Mouse (Mus musculus) ovary, postnatal 14 days (tissue): ENCODE results near the gene Fignl1.
A peak's percentile ranks its signal among the peaks of the same experiment; 100 is the strongest.

Experiments used
- DNase-seq: peaks from one replicate; pipeline ENCODE4 v3.0.0; 2022; ENCODE audit warnings: low spot score

The Fignl1 gene

GRCm38 (mm10) chr11:11809404-11810175 lies 828 bp upstream of the Fignl1 start:
- no peak for DNase-seq

DNA sequence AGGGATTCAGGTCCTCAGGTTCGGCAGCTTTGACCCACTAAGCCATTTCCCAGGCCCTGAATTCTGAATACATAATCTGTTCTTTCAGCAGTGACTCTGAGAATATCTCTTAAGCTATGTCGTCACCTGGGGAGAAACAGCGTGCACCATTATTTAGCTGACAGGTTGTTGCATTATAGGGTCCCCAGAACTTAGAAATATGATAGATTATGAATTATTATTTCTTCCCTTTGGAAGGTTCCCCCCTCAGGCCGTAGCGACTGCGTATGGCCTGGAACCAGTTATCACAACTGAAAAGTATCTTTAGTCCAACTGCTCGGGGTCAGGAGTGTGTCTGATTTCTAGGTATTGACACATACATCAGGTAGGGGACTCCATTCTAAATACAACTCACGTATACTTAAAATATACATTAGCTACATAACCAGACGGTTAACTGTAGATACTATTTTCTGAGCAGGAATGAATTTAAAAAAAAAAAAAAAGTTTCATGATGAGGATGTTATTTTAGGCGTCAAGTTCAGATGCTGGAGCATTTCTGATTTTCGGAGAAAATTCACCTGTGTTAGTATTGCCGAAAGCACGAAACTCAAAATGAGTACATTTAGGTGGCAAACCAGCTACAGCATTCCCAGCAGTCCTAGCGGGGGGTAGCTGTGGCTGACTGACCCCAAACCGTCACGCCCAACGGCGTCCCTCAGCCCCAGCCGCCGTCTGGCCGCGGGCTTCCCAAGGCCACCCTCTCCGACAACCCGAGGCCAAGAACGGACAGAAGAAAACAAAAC lies 535 bp downstream of the Fignl1 start:
- no peak for DNase-seq

- DNase-seq: no peak
Observed at GRCm38 (mm10) chr11:11805951-11806350, 2.8 kb downstream of the Fignl1 start.

DNA sequence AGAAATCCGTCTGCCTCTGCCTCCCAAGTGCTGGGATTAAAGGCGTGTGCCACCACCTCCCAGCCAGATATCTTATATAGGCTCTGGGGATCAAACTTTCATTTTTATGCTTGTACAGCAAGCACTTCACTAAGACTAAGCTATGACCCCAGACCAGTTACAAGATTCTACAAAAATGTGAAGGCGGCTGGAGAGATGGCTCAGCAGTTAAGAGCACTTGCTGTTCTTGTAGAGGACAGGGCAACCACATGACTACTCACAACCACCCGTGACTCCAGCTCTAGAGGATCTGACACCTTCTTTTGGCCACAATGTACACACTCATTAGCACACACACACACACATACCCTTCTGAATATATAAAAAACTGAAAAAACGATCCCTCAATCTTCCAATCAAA lies 4.3 kb downstream of the Fignl1 start:
- DNase-seq: no peak

- DNase-seq: no peak
Observed at GRCm38 (mm10) chr11:11801067-11801466, 7.7 kb downstream of the Fignl1 start.

GRCm38 (mm10) chr11:11800304-11800703 lies 8.5 kb downstream of the Fignl1 start:
- no peak for DNase-seq

DNA sequence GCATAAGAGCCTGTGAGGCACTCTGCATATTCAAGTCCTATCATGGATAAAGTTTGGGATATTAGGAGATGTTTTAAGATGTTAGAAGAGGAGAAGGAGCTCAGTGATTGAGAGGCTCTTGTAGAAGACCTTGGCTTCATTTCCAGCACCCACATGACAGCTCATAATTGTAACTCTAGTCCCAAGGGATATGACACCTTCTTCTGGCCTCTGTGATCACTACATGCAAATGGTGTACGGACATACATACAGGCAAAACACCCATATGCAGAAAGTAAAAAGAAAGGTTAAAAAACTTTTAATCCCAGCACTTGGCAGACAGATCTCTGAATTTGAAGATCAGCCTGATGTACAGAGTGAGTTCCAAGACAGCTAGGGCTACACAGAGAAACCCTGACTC lies 10.1 kb downstream of the Fignl1 start:
- no peak for DNase-seq

DNA sequence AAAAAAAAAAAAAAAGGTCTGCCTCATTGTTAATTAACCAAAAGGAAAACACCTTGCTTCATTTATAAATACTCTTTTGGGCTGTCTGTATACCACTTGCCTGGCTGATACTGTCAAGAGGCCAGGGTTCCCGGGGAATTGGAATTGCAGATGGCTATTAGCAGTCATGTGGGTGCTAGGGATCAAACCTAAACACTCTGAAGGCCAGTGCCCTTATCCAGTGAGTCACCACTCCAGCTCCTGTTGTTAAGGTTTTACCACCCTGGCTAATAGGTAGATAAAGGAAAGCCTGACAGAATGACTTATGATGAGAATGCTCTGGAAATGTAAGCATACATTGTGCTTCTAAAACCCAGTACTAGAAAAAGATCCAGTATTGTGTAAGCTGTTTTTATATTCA lies 14.1 kb downstream of the Fignl1 start:
- DNase-seq: no peak

- peak; percentile 75 for DNase-seq
Observed at GRCm38 (mm10) chr11:11788521-11788974, 20.2 kb downstream of the Fignl1 start.

- no peak for DNase-seq
Observed at GRCm38 (mm10) chr11:11785457-11785856, 23.3 kb downstream of the Fignl1 start.

DNA sequence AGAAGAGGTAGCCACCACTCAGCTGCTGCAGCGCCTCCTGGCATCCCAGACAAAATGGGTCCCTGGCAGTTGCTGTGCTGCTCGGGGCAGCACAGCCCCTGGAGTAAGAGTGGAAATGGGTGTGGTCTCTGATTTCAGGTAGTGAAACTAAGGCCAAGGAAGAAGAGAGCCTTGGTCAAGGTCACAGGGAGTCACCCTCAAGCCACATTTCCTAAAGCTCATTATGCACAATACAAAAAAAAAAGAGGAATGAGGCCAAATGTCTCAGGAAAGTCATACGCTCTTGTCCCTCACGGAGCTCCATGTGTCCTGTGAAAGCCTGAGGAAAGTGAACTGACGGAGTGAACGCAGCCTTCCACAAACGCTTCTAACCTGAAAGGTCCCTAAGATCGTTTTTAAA lies 27.0 kb downstream of the Fignl1 start:
- no peak for DNase-seq

DNA sequence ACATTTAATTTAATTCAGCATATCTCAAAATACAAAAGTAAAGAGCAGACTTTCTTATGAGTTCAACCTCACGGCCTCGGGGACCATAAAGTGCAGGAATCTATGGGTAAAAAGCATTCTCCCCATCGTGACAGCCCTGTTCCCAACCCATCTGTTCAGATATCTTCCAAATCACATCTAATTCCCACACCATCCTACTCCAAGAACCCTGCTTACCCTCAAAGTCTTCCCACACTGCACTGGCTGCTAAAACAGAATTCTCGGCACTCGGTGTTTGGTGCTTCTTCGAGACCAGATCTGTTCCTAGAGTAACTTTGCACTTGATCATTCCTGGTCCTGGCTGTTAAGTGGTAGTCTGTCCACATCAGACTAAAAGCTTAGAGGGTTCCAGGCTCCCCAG lies 30.4 kb downstream of the Fignl1 start:
- DNase-seq: no peak

GRCm38 (mm10) chr11:11777796-11778195 lies 31.0 kb downstream of the Fignl1 start:
- DNase-seq: no peak

- DNase-seq: no peak
Observed at GRCm38 (mm10) chr11:11777246-11777645, 31.5 kb downstream of the Fignl1 start.

- no peak for DNase-seq
Observed at GRCm38 (mm10) chr11:11776822-11777174, 32.0 kb downstream of the Fignl1 start.

- DNase-seq: no peak
Observed at GRCm38 (mm10) chr11:11776071-11776821, 32.5 kb downstream of the Fignl1 start.

GRCm38 (mm10) chr11:11774893-11775292 lies 33.9 kb downstream of the Fignl1 start:
- DNase-seq: no peak

GRCm38 (mm10) chr11:11774384-11774783 lies 34.4 kb downstream of the Fignl1 start:
- DNase-seq: no peak

DNA sequence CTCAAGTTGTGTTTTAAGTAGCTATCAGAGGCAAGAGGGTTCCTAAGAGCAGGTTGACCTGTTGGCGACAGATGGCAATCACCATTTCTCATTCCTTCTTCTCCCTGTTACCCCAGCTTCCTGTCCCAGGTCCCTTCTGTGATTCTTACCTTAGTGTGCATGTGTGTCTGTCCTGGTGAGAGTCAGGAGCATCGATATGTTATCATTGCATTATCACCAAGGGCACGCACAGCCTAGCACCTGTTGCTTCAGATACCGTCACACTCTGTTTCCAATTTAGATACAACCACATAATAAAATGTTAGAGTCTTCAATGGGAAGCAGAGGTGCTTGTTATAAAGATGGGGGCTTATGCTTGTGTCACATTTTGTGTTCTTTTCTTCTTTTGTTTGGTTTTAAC lies 36.6 kb downstream of the Fignl1 start:
- DNase-seq: no peak

GRCm38 (mm10) chr11:11770691-11771090 lies 38.1 kb downstream of the Fignl1 start:
- DNase-seq: no peak

DNA sequence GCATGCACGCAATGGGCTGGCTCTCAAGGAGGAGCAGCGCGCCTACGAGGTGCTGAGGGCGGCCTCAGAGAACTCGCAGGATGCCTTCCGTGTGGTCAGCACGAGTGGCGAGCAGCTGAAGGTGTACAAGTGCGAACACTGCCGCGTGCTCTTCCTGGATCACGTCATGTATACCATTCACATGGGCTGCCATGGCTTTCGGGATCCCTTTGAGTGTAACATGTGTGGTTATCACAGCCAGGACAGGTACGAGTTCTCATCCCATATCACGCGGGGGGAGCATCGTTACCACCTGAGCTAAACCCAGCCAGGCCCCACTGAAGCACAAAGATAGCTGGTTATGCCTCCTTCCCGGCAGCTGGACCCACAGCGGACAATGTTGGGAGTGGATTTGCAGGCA lies 39.5 kb downstream of the Fignl1 start:
- no peak for DNase-seq

- no peak for DNase-seq
Observed at GRCm38 (mm10) chr11:11768057-11768456, 40.7 kb downstream of the Fignl1 start.

DNA sequence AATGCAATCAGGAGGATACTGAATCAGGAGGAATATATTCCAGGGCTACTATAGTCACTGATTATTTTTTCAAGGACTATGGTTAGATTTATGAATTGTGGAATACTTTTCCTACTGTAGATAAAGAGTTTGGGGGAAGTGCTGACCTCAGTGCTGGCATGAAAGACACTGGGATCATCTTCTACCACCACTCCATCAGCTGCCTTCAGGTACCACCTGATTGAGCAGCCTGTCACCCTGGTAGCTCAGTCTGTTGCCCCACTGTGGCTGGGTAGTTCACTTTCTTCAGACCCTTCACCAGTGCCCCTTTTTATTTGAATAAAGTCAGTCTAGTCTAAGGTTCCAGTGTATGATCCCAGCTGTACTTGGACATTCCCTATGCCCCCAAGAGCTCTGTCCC lies 42.0 kb downstream of the Fignl1 start:
- no peak for DNase-seq
